Mouse (Mus musculus): ENCODE results near the gene Ksr1. TPM values are rescaled to one million over a fixed set of nuclear protein-coding genes. Genes with fewer than 3 reads are reported as not detected.

The Ksr1 gene
- total RNA-seq, 2 experiments from 2014 or later: 57.2 to 59.8 TPM

DNA sequence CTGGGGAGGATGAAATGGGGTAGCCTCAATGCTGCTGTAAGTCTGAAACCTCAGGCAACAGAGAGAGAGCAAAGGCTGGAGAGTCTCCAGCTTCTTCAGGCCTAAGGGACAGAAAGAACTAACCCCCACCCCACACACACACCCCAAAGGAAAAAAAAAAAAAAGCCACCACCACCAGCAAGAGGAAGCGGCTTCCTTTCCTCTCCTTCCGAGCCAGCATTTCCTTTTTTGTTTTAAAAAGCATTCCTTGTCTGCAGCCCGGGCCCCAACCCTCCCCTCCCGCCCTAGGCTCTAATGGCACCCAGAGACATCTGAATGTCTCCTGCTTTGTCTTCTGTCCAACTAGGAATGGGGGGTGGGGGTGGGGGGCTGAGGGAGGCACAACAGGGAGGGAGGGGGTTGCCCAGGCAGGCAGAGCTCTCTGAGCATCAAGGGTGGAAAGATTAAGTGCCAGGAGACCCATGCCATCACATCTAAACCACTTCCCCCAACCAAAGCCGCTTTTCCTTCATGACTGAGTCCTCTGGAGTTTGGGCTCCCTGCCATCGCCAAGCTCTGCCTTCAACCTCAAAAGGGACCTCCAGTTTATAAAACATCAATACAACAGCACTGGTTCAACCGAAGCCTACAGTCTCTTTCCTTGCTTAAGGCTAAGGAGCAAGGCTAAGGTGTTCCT lies 10.4 kb downstream of the Ksr1 start:
- Histone ChIP-seq H3K27ac (peak overlapping the region; percentile 19; the same call in 1 of the 2 replicates), H3K4me3 (no peak overlapping the region)
- DNase-seq (ENCODE audit: extremely low spot score in 1 of 2, low spot score in 2 of 2): no peak
- intact Hi-C loops (cut with DNase I): no loop called here
- TF ChIP-seq CTCF (IDR thresholded peaks at IDR 0.05): no peak

DNA sequence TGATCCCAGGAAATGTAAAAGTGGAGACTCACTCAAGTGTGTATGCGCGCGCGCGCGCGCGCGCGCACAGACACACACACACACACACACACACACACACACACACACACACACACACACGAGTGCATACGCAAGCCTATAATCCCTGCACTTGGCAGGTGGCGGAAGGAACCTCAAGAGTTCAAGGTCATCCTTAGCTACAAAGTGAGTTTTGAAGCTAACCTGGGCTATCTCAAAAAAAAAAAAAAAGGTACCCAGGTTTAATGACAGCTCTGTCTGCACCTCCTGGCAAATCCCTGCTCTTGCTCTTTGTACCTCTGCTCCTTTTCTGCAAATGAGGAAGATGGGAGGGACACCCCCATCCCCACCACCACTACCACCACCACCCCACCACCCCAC lies 11.1 kb downstream of the Ksr1 start:
- no peak for TF ChIP-seq CTCF (IDR thresholded peaks at IDR 0.05)
- intact Hi-C loops (cut with DNase I): no loop called here
- Histone ChIP-seq H3K4me3 (no peak overlapping the region), H3K27ac (no peak overlapping the region)
- no peak for DNase-seq (ENCODE audit: extremely low spot score in 1 of 2, low spot score in 2 of 2)

DNA sequence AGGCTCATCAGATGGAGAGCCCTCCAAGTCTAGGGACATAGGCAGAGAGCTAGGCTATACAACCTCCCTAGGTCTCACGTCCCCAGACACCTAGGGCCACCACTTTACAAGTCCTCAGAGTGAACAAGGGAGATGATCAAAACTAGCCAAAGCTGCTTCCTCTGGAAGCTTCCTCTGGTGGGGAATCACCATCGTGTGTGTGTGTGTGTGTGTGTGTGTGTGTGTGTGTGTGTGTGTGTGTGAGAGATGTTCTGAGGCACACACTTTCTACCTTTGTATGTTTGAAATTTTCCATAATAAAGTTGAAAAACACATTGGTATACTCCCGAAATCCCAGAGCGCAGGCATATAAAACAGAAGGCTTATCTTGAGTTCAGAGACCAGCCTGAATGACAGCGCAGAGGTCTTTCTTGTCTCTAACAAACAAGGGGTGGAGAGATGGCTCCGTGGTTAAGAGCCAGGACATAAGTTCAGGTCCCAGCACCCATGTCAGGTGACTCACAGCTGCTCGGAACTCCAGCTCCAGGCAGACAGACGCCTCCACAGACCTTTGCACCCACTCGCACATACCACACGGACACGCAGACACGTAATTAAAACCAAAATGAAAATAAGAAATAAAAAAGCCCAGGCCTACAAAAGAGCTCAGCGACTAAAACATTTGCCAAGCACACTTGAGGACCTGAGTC lies 11.6 kb downstream of the Ksr1 start:
- H3K27ac ChIP-seq: no peak overlapping the region
- no peak for DNase-seq (ENCODE audit: extremely low spot score in 1 of 2, low spot score in 2 of 2)
- H3K4me3 ChIP-seq: no peak overlapping the region
- TF ChIP-seq CTCF (IDR thresholded peaks at IDR 0.05): no peak
- intact Hi-C loops (cut with DNase I): no loop called here

DNA sequence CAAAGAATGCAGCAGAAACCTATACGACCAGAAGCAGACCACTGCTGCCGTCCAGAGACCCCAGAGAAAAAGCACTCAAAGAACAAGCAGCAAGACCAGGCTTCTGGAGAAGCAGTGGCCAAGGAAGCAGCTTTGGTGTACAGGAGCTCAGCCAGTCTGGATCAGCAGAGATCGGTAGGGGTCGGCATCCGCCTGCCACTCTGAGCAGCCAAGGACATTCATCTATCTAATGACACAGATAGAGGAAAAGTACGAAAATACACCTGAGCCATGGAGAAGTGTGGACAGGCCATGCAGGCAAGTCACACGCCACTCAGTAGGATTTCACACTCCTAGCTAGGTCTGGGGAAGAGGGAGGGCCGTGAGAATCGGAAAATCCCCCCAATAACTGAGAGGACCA lies 12.2 kb downstream of the Ksr1 start:
- intact Hi-C loops (cut with DNase I): no loop called here
- Histone ChIP-seq H3K4me3 (no peak overlapping the region), H3K27ac (no peak overlapping the region)
- no peak for TF ChIP-seq CTCF (IDR thresholded peaks at IDR 0.05)
- DNase-seq (ENCODE audit: extremely low spot score in 1 of 2, low spot score in 2 of 2): no peak

DNA sequence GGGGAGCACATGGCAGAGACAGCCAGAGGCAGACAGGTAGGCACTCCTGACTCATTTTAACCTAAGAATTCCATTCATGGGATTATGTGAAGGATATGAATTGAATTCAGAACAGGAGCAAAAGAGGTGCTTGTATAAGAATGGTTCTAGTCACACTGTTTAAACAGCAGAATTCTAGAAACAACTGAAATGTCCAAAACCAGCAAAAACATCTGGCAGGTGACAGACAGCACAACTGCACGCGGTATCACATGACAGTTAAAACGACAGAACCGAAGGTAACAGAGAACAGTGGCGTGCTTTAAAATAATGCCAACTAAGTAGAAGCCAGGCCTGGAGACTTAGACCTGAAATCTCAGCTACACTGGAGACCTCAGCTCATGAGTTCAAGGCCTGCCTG lies 13.2 kb downstream of the Ksr1 start:
- DNase-seq (ENCODE audit: extremely low spot score in 1 of 2, low spot score in 2 of 2): no peak
- TF ChIP-seq CTCF (IDR thresholded peaks at IDR 0.05): no peak
- intact Hi-C loops (cut with DNase I): no loop called here
- no peak overlapping the region for H3K4me3 ChIP-seq
- no peak overlapping the region for H3K27ac ChIP-seq

DNA sequence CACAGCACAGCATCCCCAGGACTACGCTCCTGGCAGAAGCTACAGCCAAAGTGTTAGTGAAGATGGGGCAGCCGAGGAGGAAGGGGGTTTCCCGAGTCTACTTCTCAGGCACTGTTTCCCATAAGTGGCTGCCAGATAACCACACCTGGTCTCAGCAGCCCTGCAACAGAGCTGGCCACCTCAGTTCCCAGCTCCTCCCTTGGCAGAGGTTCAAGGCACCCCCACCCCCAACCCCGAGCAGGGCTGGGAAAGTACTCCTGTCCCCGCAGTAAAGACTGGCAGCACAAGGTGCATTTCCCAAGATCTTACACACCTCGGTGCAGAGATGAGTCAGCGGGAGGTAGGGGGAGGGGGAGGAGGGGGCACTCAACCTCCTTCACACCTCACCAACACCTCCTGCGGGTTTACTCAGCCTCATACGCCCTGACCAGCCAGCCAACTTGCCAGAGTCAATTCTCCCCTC lies 14.2 kb downstream of the Ksr1 start:
- Histone ChIP-seq H3K27ac (no peak overlapping the region), H3K4me3 (no peak overlapping the region)
- TF ChIP-seq CTCF (IDR thresholded peaks at IDR 0.05): no peak
- no peak for DNase-seq (ENCODE audit: extremely low spot score in 1 of 2, low spot score in 2 of 2)
- intact Hi-C loops (cut with DNase I): no loop called here

DNA sequence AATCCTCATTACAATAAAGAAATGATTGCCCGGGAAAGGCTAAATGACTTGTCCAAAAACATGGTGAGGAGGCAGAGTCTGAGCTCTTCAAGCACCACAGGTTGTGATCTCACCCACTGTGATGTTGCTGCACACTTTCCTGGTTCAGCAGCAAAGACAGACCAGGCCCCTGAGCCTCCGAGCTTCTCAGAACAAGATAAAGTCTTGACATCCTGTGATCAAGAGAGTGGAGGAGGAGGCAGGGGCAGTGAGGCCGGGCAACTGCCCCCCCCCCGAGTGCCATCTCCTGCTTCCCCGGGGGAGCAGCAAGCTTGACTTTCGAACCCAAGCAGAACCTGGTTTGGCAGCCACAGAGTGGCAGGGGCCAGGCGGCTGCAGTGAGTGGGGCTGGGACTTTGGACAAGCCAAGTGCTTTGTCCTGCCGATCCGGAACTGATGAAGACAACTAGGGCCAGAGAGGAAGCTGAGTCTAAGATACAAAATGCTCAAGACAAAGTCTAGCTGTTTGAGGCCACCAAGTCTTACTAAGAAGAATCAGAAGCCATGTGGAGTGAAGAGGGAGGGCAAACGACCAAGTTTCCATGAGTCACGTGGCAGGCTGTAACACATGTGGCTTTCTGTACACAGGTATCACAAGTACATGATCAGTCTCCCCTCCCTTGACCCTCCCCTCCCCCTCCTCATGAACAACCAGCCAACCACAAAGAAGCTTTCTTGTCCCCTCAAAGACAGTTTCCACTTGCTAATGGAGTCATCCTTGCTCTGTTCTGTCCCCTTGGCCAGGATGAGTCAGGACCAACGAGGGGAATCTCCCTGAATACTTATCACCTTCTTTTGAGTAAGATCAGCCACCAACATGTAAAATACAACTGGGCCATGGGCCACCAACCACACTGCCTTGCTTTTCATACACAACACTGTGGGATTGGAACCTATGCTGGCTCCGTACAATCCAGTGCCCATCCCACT lies 16.5 kb downstream of the Ksr1 start:
- Histone ChIP-seq H3K27ac (no peak overlapping the region), H3K4me3 (no peak overlapping the region)
- intact Hi-C loops (cut with DNase I): no loop called here
- no peak for TF ChIP-seq CTCF (IDR thresholded peaks at IDR 0.05)
- DNase-seq (ENCODE audit: extremely low spot score in 1 of 2, low spot score in 2 of 2): no peak

DNA sequence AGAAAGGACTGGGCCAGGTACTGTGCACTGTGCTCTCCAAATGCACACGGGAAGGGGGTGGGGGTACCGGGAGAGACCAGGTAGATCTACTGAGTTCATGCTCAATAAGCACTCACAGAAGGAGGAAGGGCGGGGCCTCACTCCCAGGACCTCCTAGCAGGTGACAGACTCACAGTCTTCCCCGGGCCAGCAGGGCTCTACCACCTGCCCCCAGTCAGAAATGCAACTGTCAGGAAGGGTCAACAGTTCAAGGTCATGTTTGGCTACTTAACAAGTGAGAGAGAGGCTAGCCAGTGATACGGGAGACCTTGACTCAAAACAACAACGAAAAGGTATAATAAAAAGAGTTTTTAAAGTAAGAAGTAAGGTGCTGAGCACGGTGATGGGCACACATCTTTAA lies 18.0 kb downstream of the Ksr1 start:
- Histone ChIP-seq H3K4me3 (no peak overlapping the region), H3K27ac (no peak overlapping the region)
- DNase-seq (ENCODE audit: extremely low spot score in 1 of 2, low spot score in 2 of 2): no peak
- intact Hi-C loops (cut with DNase I): no loop called here
- TF ChIP-seq CTCF (IDR thresholded peaks at IDR 0.05): no peak

DNA sequence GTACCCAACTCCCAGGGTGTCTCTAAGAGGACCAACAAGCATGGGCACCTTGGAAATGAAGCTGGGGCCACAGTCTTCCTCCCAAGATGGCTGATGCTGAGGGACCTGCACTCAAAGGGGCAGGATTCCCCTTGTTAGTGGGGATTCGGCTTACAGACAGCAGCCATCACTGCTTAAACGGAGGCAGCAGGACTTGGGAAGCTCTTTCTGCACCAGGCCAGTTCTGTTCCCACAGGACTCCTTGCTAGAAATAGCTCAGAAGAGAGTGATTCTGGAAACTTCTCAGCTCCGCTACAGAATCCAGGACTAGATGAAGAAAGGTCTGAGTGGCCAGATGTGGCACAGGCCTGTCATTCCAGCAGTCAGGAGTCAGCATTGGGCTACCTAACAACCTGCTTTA lies 19.2 kb downstream of the Ksr1 start:
- no peak overlapping the region for H3K27ac ChIP-seq
- intact Hi-C loops (cut with DNase I): no loop called here
- TF ChIP-seq CTCF (IDR thresholded peaks at IDR 0.05): no peak
- DNase-seq (ENCODE audit: extremely low spot score in 1 of 2, low spot score in 2 of 2): no peak
- no peak overlapping the region for H3K4me3 ChIP-seq

DNA sequence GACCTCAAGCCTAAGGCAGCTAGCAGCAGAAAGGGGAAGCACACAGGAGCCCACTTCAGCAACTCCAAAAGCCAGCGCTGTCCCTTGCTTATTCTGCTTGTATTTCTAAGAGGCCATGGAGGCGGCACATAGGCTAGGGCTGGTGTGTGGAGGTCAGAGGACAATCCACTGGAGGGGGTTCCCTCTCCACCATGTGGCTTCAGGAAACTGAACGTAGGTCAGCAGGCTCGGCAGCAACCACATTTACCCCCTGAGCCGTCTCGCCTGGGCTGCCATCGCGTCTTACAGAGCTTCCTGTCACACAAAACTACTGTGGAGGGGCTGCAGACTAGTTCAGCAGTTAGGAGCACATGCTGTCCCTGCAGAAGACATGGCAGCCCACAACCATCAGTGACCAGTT lies 20.4 kb downstream of the Ksr1 start:
- H3K4me3 ChIP-seq: no peak overlapping the region
- H3K27ac ChIP-seq: no peak overlapping the region
- intact Hi-C loops (cut with DNase I): no loop called here
- no peak for TF ChIP-seq CTCF (IDR thresholded peaks at IDR 0.05)
- DNase-seq (ENCODE audit: extremely low spot score in 1 of 2, low spot score in 2 of 2): no peak

DNA sequence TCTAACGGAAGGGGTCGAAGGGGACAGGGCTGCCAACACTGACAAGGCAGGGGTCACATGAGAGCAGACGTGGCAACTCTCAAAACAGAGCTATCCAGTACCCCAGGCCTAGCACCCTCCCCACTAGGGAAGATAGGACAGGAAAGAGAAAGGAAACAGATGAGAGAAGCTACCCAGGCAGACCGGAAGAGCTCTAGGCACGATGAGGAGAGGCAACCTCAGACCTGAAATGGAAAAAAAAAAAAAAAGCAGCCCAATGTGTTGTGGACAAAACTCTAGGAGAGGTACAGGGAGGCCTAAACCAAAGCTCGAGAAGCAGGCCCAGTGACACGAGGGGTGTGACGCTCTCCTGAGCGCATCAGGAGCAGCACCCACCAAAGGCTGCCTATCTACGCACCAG lies 23.7 kb downstream of the Ksr1 start:
- H3K4me3 ChIP-seq: no peak overlapping the region
- intact Hi-C loops (cut with DNase I): no loop called here
- H3K27ac ChIP-seq: no peak overlapping the region
- TF ChIP-seq CTCF (IDR thresholded peaks at IDR 0.05): no peak
- no peak for DNase-seq (ENCODE audit: extremely low spot score in 1 of 2, low spot score in 2 of 2)

DNA sequence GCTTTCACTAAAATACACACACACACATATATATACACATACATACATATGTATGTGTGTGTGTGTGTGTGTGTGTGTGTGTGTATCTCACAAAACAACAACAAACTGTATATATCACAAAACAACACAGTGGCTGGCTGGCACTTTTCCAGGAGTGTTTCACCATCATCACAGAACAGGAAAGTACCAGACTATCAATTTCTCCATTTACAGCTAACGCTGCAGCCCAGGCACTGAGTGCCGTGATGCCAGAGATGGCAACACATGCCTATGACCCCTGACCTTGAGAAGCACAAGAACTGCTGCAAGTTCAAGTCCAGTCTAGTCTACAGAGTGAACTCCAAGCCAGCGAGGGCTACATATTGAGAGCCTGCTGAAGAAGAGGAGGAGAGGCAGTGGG lies 26.1 kb downstream of the Ksr1 start:
- intact Hi-C loops (cut with DNase I): no loop called here
- no peak overlapping the region for H3K27ac ChIP-seq
- TF ChIP-seq CTCF (IDR thresholded peaks at IDR 0.05): no peak

More for the DNA sequence above, 26.1 kb downstream of the Ksr1 start:
- no peak overlapping the region for H3K4me3 ChIP-seq
- DNase-seq (ENCODE audit: extremely low spot score in 1 of 2, low spot score in 2 of 2): no peak

Data from left cerebral cortex, adult 2 months (tissue).